Mouse (Mus musculus) megakaryocyte, embryonic 14.5 days (primary cell): ENCODE measurements around the gene Nodal.

Source experiments
- FLI1 ChIP-seq: IDR thresholded peaks from 2 replicates; pipeline ENCODE4 v1.6.1; 2012; ENCODE audit warnings: low read length, inconsistent platforms, mixed read lengths
- GATA1 ChIP-seq: IDR thresholded peaks from 3 replicates; pipeline ENCODE4 v1.6.1; 2012; ENCODE audit warnings: mixed read lengths, low read length, inconsistent platforms, borderline replicate concordance

GRCm38 (mm10) chr10:61465009-61465408, 47.2 kb downstream of the Nodal start:
- TF ChIP-seq FLI1 (no peak), GATA1 (no peak)
